Mouse (Mus musculus) neural tube, postnatal 0 days (tissue): ENCODE results near the gene Hnrnpul1. TPM values are rescaled to one million over a fixed set of nuclear protein-coding genes. Genes with fewer than 3 reads are reported as not detected.

Source experiments
- polyA plus RNA-seq: library from polyadenylated mRNA; unstranded; fragments of >200 nt; fragmentation: Nextera tagmentation; extraction: Ambion mirVana; gene quantifications from 2 replicates; pipeline ENCODE4 v1.2.1, GENCODE M21; 2015

The Hnrnpul1 gene
- 39.3 TPM in 2 replicates for polyA plus RNA-seq

DNA sequence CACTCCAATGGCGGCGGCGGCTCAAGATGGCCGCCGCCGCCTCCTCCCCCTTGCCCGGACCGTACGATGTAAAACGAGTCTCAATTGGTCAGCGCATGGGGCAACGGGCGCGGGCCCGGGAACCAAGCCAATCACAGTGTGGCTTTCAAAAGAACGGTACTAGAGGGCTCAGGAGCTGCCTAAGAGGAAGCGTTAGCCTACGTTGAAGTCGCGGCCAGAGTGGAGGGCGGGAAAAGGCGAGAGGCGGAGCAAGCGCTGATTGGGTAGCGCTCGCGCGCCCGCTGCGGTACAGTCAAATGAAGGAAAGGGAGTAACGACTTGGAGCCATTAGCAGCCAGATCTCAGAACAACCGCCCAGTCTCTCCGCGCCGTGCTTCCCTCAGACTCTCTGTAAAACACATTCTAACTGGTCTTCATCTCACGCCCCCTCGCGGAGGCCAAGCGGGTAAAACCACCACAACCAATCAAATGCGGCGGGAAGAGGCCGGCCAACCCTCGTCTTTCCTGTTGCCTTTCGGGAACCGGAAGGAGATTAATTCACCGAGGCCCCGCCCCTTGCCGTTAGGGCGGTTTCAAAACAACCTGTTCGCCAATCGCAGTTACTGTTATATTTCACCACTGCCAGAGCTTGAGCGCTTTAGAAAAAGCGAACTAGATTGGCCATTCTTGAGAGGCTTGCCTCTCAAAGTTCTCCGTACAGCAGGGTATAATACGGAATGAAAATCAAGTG lies at the start of gene Hnrnpul1:
TSS of gene Hnrnpul1 (minus strand) at position 20 of the 730 bp plus-strand sequence.

DNA sequence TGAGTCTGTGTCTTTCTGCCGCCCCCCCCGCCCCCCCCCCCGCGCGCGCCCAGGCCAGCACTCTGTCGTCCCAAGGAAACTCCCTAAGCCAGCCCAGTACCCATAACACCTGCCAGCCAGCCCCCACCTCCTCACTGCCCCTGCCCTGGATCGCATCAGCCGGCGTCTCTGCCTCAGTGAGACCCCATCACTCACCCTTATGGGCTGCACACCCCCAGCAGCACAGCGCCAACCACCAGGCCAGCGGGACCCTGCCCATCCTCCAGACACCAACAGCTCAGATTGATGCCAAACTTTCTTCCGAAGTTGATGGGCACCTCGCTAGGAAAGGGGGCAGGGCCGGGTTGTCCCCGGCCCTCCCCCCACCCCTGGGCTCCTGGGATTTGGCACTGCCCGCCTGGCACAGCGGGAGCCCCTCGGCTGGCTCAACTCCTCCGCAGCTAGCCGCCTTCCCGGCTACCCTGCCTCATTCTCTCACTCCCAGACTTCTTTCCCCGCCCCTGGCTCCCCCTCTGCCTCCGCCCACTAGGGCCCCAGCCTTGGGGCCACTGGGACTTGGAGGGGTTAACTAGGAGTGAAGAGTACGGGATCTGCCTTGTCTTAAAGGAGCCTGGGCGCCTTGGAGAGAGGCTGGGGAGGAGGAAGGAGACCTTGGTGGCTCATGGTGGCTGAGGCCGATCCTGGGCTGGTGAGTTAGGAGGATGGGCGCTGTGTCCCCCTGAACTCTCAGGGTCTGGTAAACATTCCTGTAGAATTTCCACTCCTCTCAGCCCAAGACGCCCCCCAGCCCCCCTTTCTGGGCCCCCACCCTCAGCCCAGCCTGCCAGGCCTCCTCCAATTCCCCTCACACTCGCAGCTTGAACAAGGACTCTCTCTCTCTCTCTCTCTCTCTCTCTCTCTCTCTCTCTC lies 33.9 kb upstream of the Hnrnpul1 start, which contains the start of gene Axl:
TSS of gene Axl (minus strand) at position 486 of the 909 bp plus-strand sequence.

DNA sequence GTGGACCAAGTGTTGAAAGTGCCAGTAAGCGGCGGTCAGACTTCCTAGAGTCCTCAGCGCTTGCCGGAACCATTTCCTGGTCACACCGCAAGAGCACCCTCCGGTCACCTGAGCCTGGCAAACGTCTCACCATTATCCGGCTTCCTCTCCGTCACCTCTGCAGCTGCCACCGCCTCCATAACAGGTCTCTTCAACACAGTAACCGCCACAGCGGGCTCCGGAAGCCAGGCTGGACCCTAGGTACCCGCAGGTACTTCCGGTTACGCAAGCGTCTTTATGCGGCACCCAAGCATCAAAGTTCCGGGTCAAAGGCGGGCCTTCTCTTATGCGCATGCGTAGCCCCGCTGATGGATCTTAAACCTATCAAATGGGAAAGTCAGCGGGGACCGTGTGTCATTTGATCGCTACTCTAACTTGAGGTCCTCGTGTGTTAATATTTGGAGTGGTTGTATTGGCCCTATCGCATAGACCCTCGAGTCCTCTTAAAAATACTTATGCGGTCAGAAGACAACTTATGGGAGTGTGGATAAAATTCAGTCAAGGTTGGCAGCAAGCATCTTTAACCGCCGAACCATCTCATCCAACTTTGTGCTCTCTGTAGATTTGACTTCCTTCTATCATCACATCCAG lies 35.7 kb downstream of the Hnrnpul1 start, which contains the start of gene Ccdc97:
TSS of gene Ccdc97 (minus strand) at position 301 of the 630 bp plus-strand sequence.

DNA sequence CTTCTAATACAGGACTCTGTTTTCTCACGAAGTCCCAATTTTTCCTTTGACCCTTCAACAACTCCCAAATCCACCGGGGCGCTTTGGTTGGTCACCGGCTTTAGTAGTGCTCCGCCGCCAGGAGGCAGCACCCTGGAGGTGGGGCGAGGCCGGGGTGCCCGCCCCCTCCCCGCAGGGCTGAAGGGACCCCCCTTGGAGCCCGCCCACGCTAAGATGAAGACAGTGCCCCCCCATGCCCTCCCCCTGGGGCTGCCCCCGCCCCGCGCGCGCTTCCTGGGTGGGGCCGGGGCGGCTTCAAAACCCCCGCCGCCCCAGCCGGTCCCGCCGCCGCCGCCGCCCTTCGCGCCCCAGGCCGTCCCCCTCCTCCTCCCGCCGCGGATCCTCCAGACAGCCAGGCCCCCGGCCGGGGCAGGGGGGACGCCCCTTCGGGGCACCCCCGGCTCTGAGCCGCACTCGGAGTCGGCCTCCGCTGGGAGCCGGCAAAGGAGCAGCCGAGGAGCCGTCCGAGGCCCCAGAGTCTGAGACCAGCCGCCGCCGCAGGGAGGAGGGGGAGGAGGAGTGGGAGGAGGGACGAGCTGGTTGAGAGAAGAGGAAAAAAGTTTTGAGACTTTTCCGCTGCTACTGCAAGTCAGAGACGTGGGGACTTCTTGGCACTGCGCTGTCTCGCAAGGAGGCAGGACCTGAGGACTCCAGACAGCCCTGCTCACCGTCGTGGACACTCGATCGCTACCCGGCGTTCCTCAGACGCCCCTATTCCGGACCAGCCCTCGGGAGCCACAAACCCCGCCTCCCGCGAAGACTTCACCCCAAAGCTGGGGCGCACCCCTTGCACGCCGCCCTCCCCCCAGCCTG lies 67.7 kb downstream of the Hnrnpul1 start, which contains the start of gene Tgfb1:
TSS of gene Tgfb1 (plus strand) at position 323 of the 852 bp plus-strand sequence.

DNA sequence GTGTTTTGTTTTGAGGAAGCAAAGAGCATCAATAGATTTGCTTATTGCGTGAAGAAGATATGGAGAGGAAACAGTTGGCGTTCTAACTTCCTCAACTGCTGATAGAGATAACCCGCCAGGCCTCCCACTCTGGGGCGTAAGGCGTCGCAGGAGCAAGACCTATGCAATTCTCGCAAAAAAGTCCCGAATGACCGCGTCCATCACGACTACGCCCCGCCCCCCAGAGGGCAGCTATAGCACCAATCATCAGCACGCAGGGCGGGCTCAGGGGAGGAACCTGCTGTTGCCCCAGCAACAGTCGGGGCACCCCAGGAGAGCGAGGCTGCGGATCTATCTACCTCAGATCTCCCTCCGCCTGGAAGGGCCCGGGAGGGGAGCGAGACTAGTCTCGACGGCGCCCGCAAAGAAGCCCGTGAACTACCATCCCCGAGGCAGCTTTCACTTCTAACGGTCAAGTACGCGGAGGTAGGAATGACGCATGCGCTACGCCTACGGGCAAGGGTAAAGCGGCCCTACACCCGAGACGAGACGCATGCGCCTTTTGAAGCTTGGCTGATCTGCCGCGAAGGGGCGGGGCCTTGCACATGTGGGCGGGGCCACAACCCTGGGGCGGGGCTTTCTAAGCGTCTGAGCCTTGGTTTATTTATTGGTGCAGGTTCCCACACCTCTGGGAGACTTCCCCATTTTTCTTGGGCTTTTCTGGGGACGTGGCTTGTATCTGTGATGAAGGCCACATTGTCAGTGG lies 73.9 kb downstream of the Hnrnpul1 start, which contains the start of gene B9d2:
TSS of gene B9d2 (plus strand) at position 267 of the 745 bp plus-strand sequence.

DNA sequence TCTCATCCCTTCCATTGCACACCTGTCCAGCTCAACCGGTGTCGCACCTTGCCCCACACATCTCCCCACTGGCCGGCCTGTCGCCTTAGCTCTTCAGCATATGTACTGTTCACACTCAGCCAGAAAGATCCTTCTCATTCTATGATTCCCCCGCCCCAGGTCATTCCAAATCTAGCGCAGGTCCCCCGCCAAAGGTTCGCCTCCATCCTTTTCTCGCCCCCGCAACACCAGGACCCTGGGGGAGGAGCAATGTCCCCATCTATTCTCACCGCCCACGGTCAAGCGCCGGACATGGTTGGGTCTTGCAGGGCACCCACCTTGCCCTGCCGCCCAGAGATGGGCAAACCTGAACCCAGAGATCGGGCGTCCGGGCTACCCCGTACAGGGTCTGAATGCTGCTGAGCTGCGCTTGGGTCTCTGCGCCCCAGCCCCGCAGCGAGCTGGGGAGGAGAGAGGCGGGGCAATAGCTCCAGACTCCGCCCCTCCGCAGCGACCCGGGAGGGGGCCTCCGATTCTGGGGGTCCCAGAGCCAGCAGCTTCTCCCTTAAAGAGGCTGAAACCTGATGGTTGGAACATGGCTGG lies 79.7 kb downstream of the Hnrnpul1 start, which contains the start of gene Tmem91:
TSS of gene Tmem91 (minus strand) at position 448 of the 582 bp plus-strand sequence.

Other genes with a start within 250 kb of the Hnrnpul1 start
- 0.15 TPM in 1 of 2 replicates, not detected in the other for gene Ceacam2, start 214.9 kb downstream of the Hnrnpul1 start, polyA plus RNA-seq
- gene Erich4, start 138.9 kb downstream of the Hnrnpul1 start, polyA plus RNA-seq = not detected in 2 replicates
- gene Dmac2, start 135.3 kb downstream of the Hnrnpul1 start, polyA plus RNA-seq = 50.1 and 51.9 TPM in 2 replicates
- 1.3 and 1.7 TPM in 2 replicates for gene B3gnt8, start 128.1 kb downstream of the Hnrnpul1 start, polyA plus RNA-seq
- gene Bckdha, start 95.8 kb downstream of the Hnrnpul1 start, polyA plus RNA-seq = 51.5 and 51.7 TPM in 2 replicates
- 33.1 and 37.9 TPM in 2 replicates for gene Exosc5, start 95.6 kb downstream of the Hnrnpul1 start, polyA plus RNA-seq
- 240 and 246 TPM in 2 replicates for gene Tmem91, start 79.6 kb downstream of the Hnrnpul1 start, polyA plus RNA-seq
- gene B9d2, start 74.0 kb downstream of the Hnrnpul1 start, polyA plus RNA-seq = 48.2 and 49.2 TPM in 2 replicates
- gene Tgfb1, start 67.8 kb downstream of the Hnrnpul1 start, polyA plus RNA-seq = 1.2 TPM in 2 replicates
- 22.2 and 25.1 TPM in 2 replicates for gene Ccdc97, start 35.7 kb downstream of the Hnrnpul1 start, polyA plus RNA-seq
- 37.7 and 38.3 TPM in 2 replicates for gene Axl, start 33.9 kb upstream of the Hnrnpul1 start, polyA plus RNA-seq
- 2.8 and 3.1 TPM in 2 replicates for gene Cyp2s1, start 62.2 kb upstream of the Hnrnpul1 start, polyA plus RNA-seq
- not detected in 2 replicates for gene Cyp2b10, start 142.9 kb upstream of the Hnrnpul1 start, polyA plus RNA-seq